Mouse (Mus musculus): ENCODE measurements around the gene Agbl2. TPM values are rescaled to one million over a fixed set of nuclear protein-coding genes. Genes with fewer than 3 reads are reported as not detected.
"Not testable (repeated sequence)": the region's sequence is repeated elsewhere in the genome, so short reads cannot be mapped to it uniquely, and the experiment has no call there.

Agbl2 gene
- polyA plus RNA-seq, 1 experiment, result not detected

GRCm38 (mm10) chr2:90808241-90809126 is 26.0 kb downstream of the Agbl2 start:
- Histone ChIP-seq H3K4me1 (ENCODE audit: control insufficient read depth, insufficient read depth, low read length) (no peaks in the 10 kb centered on the region), H3K27ac (ENCODE audit: insufficient read depth, low read depth, low read length) (no peak overlapping the region), H3K4me3 (ENCODE audit: insufficient read depth, low read length) (no peak overlapping the region)
- no peak for TF ChIP-seq CTCF (IDR thresholded peaks at IDR 0.05; ENCODE audit: low read depth, low read length)
- no peak for TF ChIP-seq POLR2A (IDR thresholded peaks at IDR 0.05; ENCODE audit: borderline replicate concordance, low read depth, low read length)

GRCm38 (mm10) chr2:90810751-90811150 is 28.2 kb downstream of the Agbl2 start:
- H3K4me3 ChIP-seq (ENCODE audit: insufficient read depth, low read length), result no peak overlapping the region
- no peak overlapping the region for H3K27ac ChIP-seq (ENCODE audit: insufficient read depth, low read depth, low read length)
- H3K4me1 ChIP-seq (ENCODE audit: control insufficient read depth, insufficient read depth, low read length), result no peaks in the 10 kb centered on the region
- TF ChIP-seq POLR2A (IDR thresholded peaks at IDR 0.05; ENCODE audit: borderline replicate concordance, low read depth, low read length), result no peak
- TF ChIP-seq CTCF (IDR thresholded peaks at IDR 0.05; ENCODE audit: low read depth, low read length), result no peak

GRCm38 (mm10) chr2:90815266-90815665 is 32.7 kb downstream of the Agbl2 start:
- Histone ChIP-seq H3K27ac (ENCODE audit: insufficient read depth, low read depth, low read length) (no peak overlapping the region), H3K4me1 (ENCODE audit: control insufficient read depth, insufficient read depth, low read length) (no peaks in the 10 kb centered on the region), H3K4me3 (ENCODE audit: insufficient read depth, low read length) (no peak overlapping the region)
- TF ChIP-seq POLR2A (IDR thresholded peaks at IDR 0.05; ENCODE audit: borderline replicate concordance, low read depth, low read length) (no peak), CTCF (IDR thresholded peaks at IDR 0.05; ENCODE audit: low read depth, low read length) (no peak)

DNA sequence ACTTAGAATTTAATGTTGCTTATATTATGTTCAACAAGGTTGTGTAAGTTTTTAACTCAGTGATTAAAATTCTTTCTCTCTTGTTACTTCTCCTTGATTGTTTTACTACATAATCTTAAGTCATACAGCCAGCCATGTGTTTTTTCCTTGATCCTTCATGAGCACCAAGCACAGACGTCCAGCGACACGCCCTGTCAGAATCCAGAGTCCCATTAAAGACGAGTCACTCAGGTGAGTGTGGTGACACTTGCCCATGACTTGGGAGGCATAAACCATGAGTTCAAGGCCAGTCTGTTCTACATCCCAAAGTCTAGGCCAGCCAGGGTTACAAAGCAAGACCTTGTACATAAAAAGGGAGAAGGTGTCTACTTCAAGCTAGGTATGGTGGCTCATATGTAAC is 33.6 kb downstream of the Agbl2 start:
- no peak overlapping the region for H3K4me3 ChIP-seq (ENCODE audit: insufficient read depth, low read length)
- no peak for TF ChIP-seq CTCF (IDR thresholded peaks at IDR 0.05; ENCODE audit: low read depth, low read length)
- TF ChIP-seq POLR2A (IDR thresholded peaks at IDR 0.05; ENCODE audit: borderline replicate concordance, low read depth, low read length), result no peak

DNA sequence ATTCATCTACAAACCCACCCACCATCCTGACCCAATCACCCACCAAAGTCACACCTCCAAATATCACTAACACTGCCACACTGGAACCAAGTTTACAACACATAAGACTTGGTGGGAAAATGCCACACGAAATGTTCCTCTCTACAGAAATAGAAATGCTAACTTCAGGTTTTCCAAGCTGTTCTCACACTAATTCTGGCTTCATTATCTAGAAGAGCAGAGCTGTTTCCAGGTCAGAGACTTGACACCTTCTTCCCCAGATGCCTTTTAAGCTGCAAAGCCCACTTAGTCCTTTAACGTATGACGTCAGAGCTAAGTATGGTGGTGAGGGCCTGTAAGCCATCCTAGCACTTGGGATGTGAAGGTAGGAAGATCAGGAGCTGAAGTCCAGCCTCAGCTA is 36.2 kb downstream of the Agbl2 start:
- TF ChIP-seq CTCF (IDR thresholded peaks at IDR 0.05; ENCODE audit: low read depth, low read length) (no peak), POLR2A (IDR thresholded peaks at IDR 0.05; ENCODE audit: borderline replicate concordance, low read depth, low read length) (no peak)
- H3K4me1 ChIP-seq (ENCODE audit: control insufficient read depth, insufficient read depth, low read length), result no peaks in the 10 kb centered on the region
- no peak overlapping the region for H3K27ac ChIP-seq (ENCODE audit: insufficient read depth, low read depth, low read length)
- no peak overlapping the region for H3K4me3 ChIP-seq (ENCODE audit: insufficient read depth, low read length)

More for the DNA sequence above, 33.6 kb downstream of the Agbl2 start:
- H3K4me1 ChIP-seq (ENCODE audit: control insufficient read depth, insufficient read depth, low read length), result no peaks in the 10 kb centered on the region
- no peak overlapping the region for H3K27ac ChIP-seq (ENCODE audit: insufficient read depth, low read depth, low read length)

DNA sequence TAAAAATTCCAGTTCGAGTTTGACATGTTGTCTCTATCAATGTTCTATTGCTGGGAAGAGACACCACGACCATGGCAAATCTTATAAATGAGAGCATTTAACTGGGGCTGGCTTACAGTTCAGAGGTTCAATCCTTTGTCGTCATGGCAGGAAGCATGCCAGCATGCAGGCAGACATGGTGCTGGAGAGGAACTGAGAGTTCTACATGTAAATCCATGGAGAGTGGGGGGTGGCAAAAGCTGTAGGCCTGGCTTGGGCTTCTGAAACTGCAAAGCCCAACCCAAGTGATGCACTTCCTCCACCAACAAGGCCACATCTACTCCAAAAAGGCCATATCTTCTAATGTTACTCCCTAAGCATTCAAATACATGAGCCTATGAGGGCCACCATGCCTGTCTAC is 38.4 kb downstream of the Agbl2 start:
- Histone ChIP-seq H3K4me3 (ENCODE audit: insufficient read depth, low read length) (no peak overlapping the region), H3K27ac (ENCODE audit: insufficient read depth, low read depth, low read length) (no peak overlapping the region), H3K4me1 (ENCODE audit: control insufficient read depth, insufficient read depth, low read length) (no peaks in the 10 kb centered on the region)
- TF ChIP-seq POLR2A (IDR thresholded peaks at IDR 0.05; ENCODE audit: borderline replicate concordance, low read depth, low read length) (no peak), CTCF (IDR thresholded peaks at IDR 0.05; ENCODE audit: low read depth, low read length) (no peak)

- no peaks in the 10 kb centered on the region for H3K4me1 ChIP-seq (ENCODE audit: control insufficient read depth, insufficient read depth, low read length)
- H3K4me3 ChIP-seq (ENCODE audit: insufficient read depth, low read length), result no peak overlapping the region
- TF ChIP-seq POLR2A (IDR thresholded peaks at IDR 0.05; ENCODE audit: borderline replicate concordance, low read depth, low read length) (no peak), CTCF (IDR thresholded peaks at IDR 0.05; ENCODE audit: low read depth, low read length) (no peak)
- H3K27ac ChIP-seq (ENCODE audit: insufficient read depth, low read depth, low read length), result no peak overlapping the region
Measured at GRCm38 (mm10) chr2:90822978-90823377, 40.5 kb downstream of the Agbl2 start.

DNA sequence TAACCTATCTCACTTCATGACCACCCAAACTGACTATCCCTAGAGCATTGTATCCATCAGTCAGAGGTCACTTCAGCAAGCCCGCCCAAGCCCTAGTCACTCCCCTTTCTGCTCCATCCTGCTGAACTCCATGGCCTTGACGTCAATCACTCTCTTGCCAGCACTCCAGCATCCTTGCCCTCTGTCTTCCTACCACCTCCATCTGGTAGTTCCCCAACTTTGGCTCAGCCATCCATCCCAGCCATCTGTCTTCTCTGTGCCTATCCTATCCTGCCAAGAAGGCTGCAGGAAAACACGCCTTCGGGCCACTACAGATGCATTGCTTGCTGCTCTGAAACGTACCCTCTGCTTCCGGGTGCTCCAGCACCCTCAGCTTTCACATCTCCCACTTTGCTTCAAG is 41.3 kb downstream of the Agbl2 start:
- Histone ChIP-seq H3K27ac (ENCODE audit: insufficient read depth, low read depth, low read length) (no peak overlapping the region), H3K4me3 (ENCODE audit: insufficient read depth, low read length) (no peak overlapping the region), H3K4me1 (ENCODE audit: control insufficient read depth, insufficient read depth, low read length) (no peaks in the 10 kb centered on the region)
- TF ChIP-seq POLR2A (IDR thresholded peaks at IDR 0.05; ENCODE audit: borderline replicate concordance, low read depth, low read length), result no peak
- TF ChIP-seq CTCF (IDR thresholded peaks at IDR 0.05; ENCODE audit: low read depth, low read length), result no peak

- not testable (repeated sequence) for H3K4me1 ChIP-seq (ENCODE audit: control insufficient read depth, insufficient read depth, low read length); H3K27ac ChIP-seq (ENCODE audit: insufficient read depth, low read depth, low read length); H3K4me3 ChIP-seq (ENCODE audit: insufficient read depth, low read length)
Measured at GRCm38 (mm10) chr2:90824528-90824927, 42.0 kb downstream of the Agbl2 start.

- no peak overlapping the region for H3K4me3 ChIP-seq (ENCODE audit: insufficient read depth, low read length)
- H3K27ac ChIP-seq (ENCODE audit: insufficient read depth, low read depth, low read length), result no peak overlapping the region
- TF ChIP-seq CTCF (IDR thresholded peaks at IDR 0.05; ENCODE audit: low read depth, low read length) (no peak), POLR2A (IDR thresholded peaks at IDR 0.05; ENCODE audit: borderline replicate concordance, low read depth, low read length) (no peak)
- no peaks in the 10 kb centered on the region for H3K4me1 ChIP-seq (ENCODE audit: control insufficient read depth, insufficient read depth, low read length)
Measured at GRCm38 (mm10) chr2:90825515-90826172, 43.1 kb downstream of the Agbl2 start.

Data from bone marrow macrophage, adult 2 months (primary cell).